ENCODE assay signal across 8 mouse cellular contexts in genomic region chr17:46674530-46675283, GRCm38 (mm10). TPM values are rescaled to one million over a fixed set of nuclear protein-coding genes. Genes with fewer than 3 reads are reported as not detected.
DNase-seq lines count a peak whose midpoint lies in the region; ATAC-seq and TF ChIP-seq lines count a peak whose summit lies in the region.

No protein-coding gene starts in this region.

- no peak for TF ChIP-seq RAD21 in MEL (IDR thresholded peaks at IDR 0.05; ENCODE audit: low read depth, low read length)

- TF ChIP-seq POLR2A in MEL (IDR thresholded peaks at IDR 0.05; ENCODE audit: control insufficient read depth in 1 of 2, insufficient read depth in 1 of 2, low read depth in 1 of 2, low read length in 2 of 2, poor library complexity in 1 of 2): no peak

- peak overlapping the region; percentile 83 for H3K4me3 ChIP-seq in heart, embryonic 13.5 days
- peak overlapping the region; percentile 13 to 39; a peak in 2 of 4 replicates for H3K4me3 ChIP-seq in MEL (ENCODE audit: control insufficient read depth in 1 of 2, insufficient read depth in 1 of 2, low read depth in 2 of 2, low read length in 2 of 2)
- peak overlapping the region; percentile 89 for H3K4me3 ChIP-seq in hindbrain, embryonic 12.5 days
- H3K4me3 ChIP-seq in midbrain, embryonic 12.5 days: peak overlapping the region; percentile 76

- no peak for TF ChIP-seq CTCF in MEL (IDR thresholded peaks at IDR 0.05 in 2 of 3, conservative IDR thresholded peaks at IDR 0.05 in 1 of 3; ENCODE audit: control insufficient read depth in 1 of 3, insufficient read depth in 1 of 3, low read depth in 2 of 3, low read length in 3 of 3, poor library complexity in 1 of 3, severe bottlenecking in 1 of 3)

- no peaks in the 10 kb centered on the region for H3K9me3 ChIP-seq in heart, embryonic 13.5 days
- H3K9me3 ChIP-seq in MEL (replicated peaks; ENCODE audit: insufficient read depth, low read length): no peaks in the 10 kb centered on the region
- H3K9me3 ChIP-seq in hindbrain, embryonic 12.5 days (replicated peaks): no peaks in the 10 kb centered on the region
- no peaks in the 10 kb centered on the region for H3K9me3 ChIP-seq in midbrain, embryonic 12.5 days

- H3K36me3 ChIP-seq in heart, embryonic 13.5 days: peaks cover 64% of the 10 kb centered on the region
- peaks cover 0 to 20% of the 10 kb centered on the region in 2 experiments; a peak in 2 of 4 replicates for H3K36me3 ChIP-seq in MEL (ENCODE audit: control insufficient read depth in 1 of 2, insufficient read depth in 2 of 2, low read length in 2 of 2)
- H3K36me3 ChIP-seq in hindbrain, embryonic 12.5 days: peaks cover 55% of the 10 kb centered on the region
- H3K36me3 ChIP-seq in midbrain, embryonic 12.5 days: peaks cover 60% of the 10 kb centered on the region

- no peak for DNase-seq in heart, postnatal 10 days
- no peak for DNase-seq in MEL (ENCODE audit: low read depth, low spot score)
- DNase-seq in right cerebral cortex, adult 18-20 months: no peak
- no peak for DNase-seq in adrenal gland, postnatal 14 days
- DNase-seq in cerebellum, postnatal 10 days: no peak

- H3K27ac ChIP-seq in heart, embryonic 13.5 days (replicated peaks): peak overlapping the region; percentile 85
- H3K27ac ChIP-seq in MEL (ENCODE audit: control insufficient read depth, low read depth, low read length): peak overlapping the region; percentile 51
- H3K27ac ChIP-seq in hindbrain, embryonic 12.5 days: peak overlapping the region; percentile 80
- H3K27ac ChIP-seq in midbrain, embryonic 12.5 days (replicated peaks): peak overlapping the region; percentile 54

- 22% methylated on average over 15 of the region's 15 CpGs for WGBS in heart, embryonic 13.5 days
- 12% methylated on average over 15 of the region's 15 CpGs for WGBS in hindbrain, embryonic 12.5 days
- whole genome bisulfite sequencing in midbrain, embryonic 12.5 days: 18% methylated on average over 14 of the region's 15 CpGs

- intact Hi-C loops in heart, postnatal 10 days (cut with DNase I): loop anchor here (1.0 to 2.0 kb wide), 2 partner anchors 24 to 40 kb away; partner anchors contain the start of gene Cul7

- H3K79me2 ChIP-seq in MEL (ENCODE audit: control insufficient read depth, insufficient read depth, low read length, poor library complexity): peaks cover 31% of the 10 kb centered on the region

- no peaks in the 10 kb centered on the region for H3K27me3 ChIP-seq in heart, embryonic 13.5 days (replicated peaks)
- H3K27me3 ChIP-seq in MEL (ENCODE audit: control insufficient read depth in 1 of 2, insufficient read depth in 2 of 2, low read length in 2 of 2): no peaks in the 10 kb centered on the region
- H3K27me3 ChIP-seq in hindbrain, embryonic 12.5 days: no peaks in the 10 kb centered on the region
- H3K27me3 ChIP-seq in midbrain, embryonic 12.5 days: no peaks in the 10 kb centered on the region

- no peak for ATAC-seq in heart, embryonic 13.5 days (ENCODE audit: extremely low read depth, insufficient number of reproducible peaks, low FRiP score, low TSS enrichment)
- ATAC-seq in hindbrain, embryonic 12.5 days (ENCODE audit: low FRiP score): peak; percentile 44
- peak; percentile 27 for ATAC-seq in midbrain, embryonic 12.5 days (ENCODE audit: low FRiP score, low read depth)

- H3K4me2 ChIP-seq in heart, embryonic 13.5 days: peak overlapping the region; percentile 81
- peak overlapping the region; percentile 92 for H3K4me2 ChIP-seq in hindbrain, embryonic 12.5 days (replicated peaks)
- H3K4me2 ChIP-seq in midbrain, embryonic 12.5 days (replicated peaks): peak overlapping the region; percentile 84

- TF ChIP-seq EP300 in MEL (IDR thresholded peaks at IDR 0.05; ENCODE audit: low read depth in 1 of 2, low read length in 2 of 2): no peak

- peak overlapping the region; percentile 92 for H3K9ac ChIP-seq in heart, embryonic 13.5 days
- peak overlapping the region; percentile 40 for H3K9ac ChIP-seq in MEL (ENCODE audit: control insufficient read depth, low read depth, low read length, poor library complexity, severe bottlenecking)
- H3K9ac ChIP-seq in hindbrain, embryonic 12.5 days: peak overlapping the region; percentile 76
- peak overlapping the region; percentile 61 for H3K9ac ChIP-seq in midbrain, embryonic 12.5 days (replicated peaks)

- H3K4me1 ChIP-seq in heart, embryonic 13.5 days: peaks cover 43% of the 10 kb centered on the region
- H3K4me1 ChIP-seq in MEL (ENCODE audit: control insufficient read depth in 1 of 2, insufficient read depth in 2 of 2, low read length in 2 of 2): peaks cover 2 to 21% of the 10 kb centered on the region in 2 experiments; a peak in 3 of 4 replicates
- peaks cover 35% of the 10 kb centered on the region for H3K4me1 ChIP-seq in hindbrain, embryonic 12.5 days
- H3K4me1 ChIP-seq in midbrain, embryonic 12.5 days: peaks cover 39% of the 10 kb centered on the region

TF ChIP-seq in MEL, 35 proteins besides CTCF, POLR2A, EP300 and RAD21:
- TF ChIP-seq USF1 (IDR thresholded peaks at IDR 0.05; ENCODE audit: low read depth, low read length) (0 out of 2 replicates have a peak, but pooled peaks have one; percentile 1), TBP (IDR thresholded peaks at IDR 0.05; ENCODE audit: low read depth, low read length) (no peak), CHD1 (IDR thresholded peaks at IDR 0.05; ENCODE audit: low read depth, low read length) (0 out of 2 replicates have a peak, but pooled peaks have one; percentile 35), MEF2A (IDR thresholded peaks at IDR 0.05; ENCODE audit: extremely low read depth, insufficient replicate concordance, low read depth, low read length, poor library complexity, severe bottlenecking) (peak; percentile 36; the same call in 1 of the 2 replicates)
TF ChIP-seq in MEL: peak in this region for 3.

RNA-seq across cellular contexts. Expression of gene Rrp36, which starts 0.6 kb away (rescaled TPM):
- 37.6 and 40.3 TPM in 2 replicates for polyA plus RNA-seq in heart, embryonic 13.5 days (2015; fragmentation: Nextera tagmentation; extraction: Ambion mirVana)
- total RNA-seq in heart, postnatal 10 days (2021): 10 to 100 TPM; 12.9 to 19.0 TPM
- 43.6 and 55.3 TPM in 2 replicates for total RNA-seq in MEL (2012; rRNA removed)
- polyA plus RNA-seq in MEL (2012; ENCODE audit: insufficient read depth in 1 of 2, insufficient read length in 2 of 2, low read depth in 1 of 2, low replicate concordance in 2 of 2, missing spikeins in 1 of 2): 10 to 100 TPM in 1 of 2 experiments, not detected in 1; 51.2 TPM
- 54.2 and 61.8 TPM in 2 replicates for polyA plus RNA-seq in hindbrain, embryonic 12.5 days (2016; fragmentation: Nextera tagmentation; extraction: Ambion mirVana)
- 54.1 and 56.0 TPM in 2 replicates for polyA plus RNA-seq in midbrain, embryonic 12.5 days (2016; fragmentation: Nextera tagmentation; extraction: Ambion mirVana)
- total RNA-seq in adrenal gland, postnatal 14 days (2021): 23.7 and 25.7 TPM in 2 replicates

RNA-seq across cellular contexts. Expression of gene Mea1, which starts 3.9 kb away (rescaled TPM):
- polyA plus RNA-seq in heart, embryonic 13.5 days (2015; fragmentation: Nextera tagmentation; extraction: Ambion mirVana): 122 and 142 TPM in 2 replicates
- 10 to 100 TPM; 62.3 to 67.2 TPM for total RNA-seq in heart, postnatal 10 days (2021)
- total RNA-seq in MEL (2012; rRNA removed): 75.1 and 84.0 TPM in 2 replicates
- polyA plus RNA-seq in MEL (2012; ENCODE audit: insufficient read depth in 1 of 2, insufficient read length in 2 of 2, low read depth in 1 of 2, low replicate concordance in 2 of 2, missing spikeins in 1 of 2): 100 to 1,000 TPM in 1 of 2 experiments, not detected in 1; 124 TPM
- 178 and 183 TPM in 2 replicates for polyA plus RNA-seq in hindbrain, embryonic 12.5 days (2016; fragmentation: Nextera tagmentation; extraction: Ambion mirVana)
- 159 and 175 TPM in 2 replicates for polyA plus RNA-seq in midbrain, embryonic 12.5 days (2016; fragmentation: Nextera tagmentation; extraction: Ambion mirVana)
- 80.5 and 90.2 TPM in 2 replicates for total RNA-seq in adrenal gland, postnatal 14 days (2021)

RNA-seq across cellular contexts. Expression of gene Klhdc3, which starts 6.0 kb away (rescaled TPM):
- polyA plus RNA-seq in heart, embryonic 13.5 days (2015; fragmentation: Nextera tagmentation; extraction: Ambion mirVana): 136 and 148 TPM in 2 replicates
- total RNA-seq in heart, postnatal 10 days (2021): 100 to 1,000 TPM; 152 to 160 TPM
- 93.6 and 95.0 TPM in 2 replicates for total RNA-seq in MEL (2012; rRNA removed)
- polyA plus RNA-seq in MEL (2012; ENCODE audit: insufficient read depth in 1 of 2, insufficient read length in 2 of 2, low read depth in 1 of 2, low replicate concordance in 2 of 2, missing spikeins in 1 of 2): 100 to 1,000 TPM in 1 of 2 experiments, not detected in 1; 203 TPM
- polyA plus RNA-seq in hindbrain, embryonic 12.5 days (2016; fragmentation: Nextera tagmentation; extraction: Ambion mirVana): 139 and 141 TPM in 2 replicates
- 127 and 131 TPM in 2 replicates for polyA plus RNA-seq in midbrain, embryonic 12.5 days (2016; fragmentation: Nextera tagmentation; extraction: Ambion mirVana)
- 80.0 and 83.6 TPM in 2 replicates for total RNA-seq in adrenal gland, postnatal 14 days (2021)

RNA-seq across cellular contexts. Expression of gene Cul7, which starts 24.6 kb away (rescaled TPM):
- 41.1 and 41.4 TPM in 2 replicates for polyA plus RNA-seq in heart, embryonic 13.5 days (2015; fragmentation: Nextera tagmentation; extraction: Ambion mirVana)
- total RNA-seq in heart, postnatal 10 days (2021): 10 to 100 TPM; 56.1 to 62.2 TPM
- total RNA-seq in MEL (2012; rRNA removed): 32.6 and 35.1 TPM in 2 replicates
- polyA plus RNA-seq in MEL (2012; ENCODE audit: insufficient read depth in 1 of 2, insufficient read length in 2 of 2, low read depth in 1 of 2, low replicate concordance in 2 of 2, missing spikeins in 1 of 2): 10 to 100 TPM; 35.8 to 45.8 TPM
- polyA plus RNA-seq in hindbrain, embryonic 12.5 days (2016; fragmentation: Nextera tagmentation; extraction: Ambion mirVana): 52.1 and 53.0 TPM in 2 replicates
- 48.3 and 49.0 TPM in 2 replicates for polyA plus RNA-seq in midbrain, embryonic 12.5 days (2016; fragmentation: Nextera tagmentation; extraction: Ambion mirVana)
- 45.5 and 52.3 TPM in 2 replicates for total RNA-seq in adrenal gland, postnatal 14 days (2021)

RNA-seq across cellular contexts. Expression of gene Mrpl2, which starts 28.7 kb away (rescaled TPM):
- polyA plus RNA-seq in heart, embryonic 13.5 days (2015; fragmentation: Nextera tagmentation; extraction: Ambion mirVana): 98.0 and 111 TPM in 2 replicates
- 100 to 1,000 TPM; 117 to 122 TPM for total RNA-seq in heart, postnatal 10 days (2021)
- 224 and 237 TPM in 2 replicates for total RNA-seq in MEL (2012; rRNA removed)
- 100 to 1,000 TPM in 1 of 2 experiments, not detected in 1; 207 TPM for polyA plus RNA-seq in MEL (2012; ENCODE audit: insufficient read depth in 1 of 2, insufficient read length in 2 of 2, low read depth in 1 of 2, low replicate concordance in 2 of 2, missing spikeins in 1 of 2)
- 79.7 and 88.2 TPM in 2 replicates for polyA plus RNA-seq in hindbrain, embryonic 12.5 days (2016; fragmentation: Nextera tagmentation; extraction: Ambion mirVana)
- 73.9 and 88.4 TPM in 2 replicates for polyA plus RNA-seq in midbrain, embryonic 12.5 days (2016; fragmentation: Nextera tagmentation; extraction: Ambion mirVana)
- total RNA-seq in adrenal gland, postnatal 14 days (2021): 127 and 134 TPM in 2 replicates

Comparison
In these comparisons a context has a peak if more than half of its experiments do, and no peak if none do; other contexts are left out.
1. H3K4me3 ChIP-seq: peak in every context shown above with its lines; median percentile 89 in hindbrain, embryonic 12.5 days; 83 in heart, embryonic 13.5 days; 76 in midbrain, embryonic 12.5 days; 26 in MEL.
2. H3K9ac ChIP-seq: peak in every context shown above with its lines; median percentile 92 in heart, embryonic 13.5 days; 76 in hindbrain, embryonic 12.5 days; 61 in midbrain, embryonic 12.5 days; 40 in MEL.